Comparison of ENCODE assay signal across 8 mouse cellular contexts in genomic region chr10:62450280-62450640, GRCm38 (mm10). TPM values are rescaled to one million over a fixed set of nuclear protein-coding genes. Genes with fewer than 3 reads are reported as not detected.
DNase-seq lines count a peak whose midpoint lies in the region; ATAC-seq lines count a peak whose summit lies in the region.

No protein-coding gene starts in this region.

- peaks cover 17% of the 10 kb centered on the region; the same call in 1 of the 2 replicates for H3K36me3 ChIP-seq in lung, embryonic 15.5 days
- H3K36me3 ChIP-seq in embryonic facial prominence, embryonic 15.5 days = peaks cover 23% of the 10 kb centered on the region
- peaks cover 24% of the 10 kb centered on the region for H3K36me3 ChIP-seq in neural tube, embryonic 12.5 days

- H3K4me1 ChIP-seq in lung, embryonic 15.5 days = peaks cover 13% of the 10 kb centered on the region
- peaks cover 14% of the 10 kb centered on the region for H3K4me1 ChIP-seq in embryonic facial prominence, embryonic 15.5 days
- H3K4me1 ChIP-seq in neural tube, embryonic 12.5 days = peaks cover 13% of the 10 kb centered on the region; the same call in 1 of the 2 replicates

- 32% methylated on average over 18 of the region's 18 CpGs for WGBS in lung, embryonic 15.5 days
- 36% methylated on average over 18 of the region's 18 CpGs for WGBS in embryonic facial prominence, embryonic 15.5 days
- WGBS in large intestine, adult 2 months = 33% methylated on average over 18 of the region's 18 CpGs
- WGBS in neural tube, embryonic 12.5 days = 40% methylated on average over 18 of the region's 18 CpGs

- H3K27ac ChIP-seq in lung, embryonic 15.5 days = 0 out of 2 replicates have a peak overlapping the region, but pooled peaks have one; percentile 85
- peak overlapping the region; percentile 95 for H3K27ac ChIP-seq in embryonic facial prominence, embryonic 15.5 days (replicated peaks)
- H3K27ac ChIP-seq in neural tube, embryonic 12.5 days = no peak overlapping the region

- peak overlapping the region; percentile 86 for H3K4me3 ChIP-seq in lung, embryonic 15.5 days
- peak overlapping the region; percentile 100 for H3K4me3 ChIP-seq in embryonic facial prominence, embryonic 15.5 days (replicated peaks)
- H3K4me3 ChIP-seq in neural tube, embryonic 12.5 days = peak overlapping the region; percentile 96

- H3K9me3 ChIP-seq in lung, embryonic 15.5 days = no peaks in the 10 kb centered on the region
- no peaks in the 10 kb centered on the region for H3K9me3 ChIP-seq in embryonic facial prominence, embryonic 15.5 days (replicated peaks)
- no peaks in the 10 kb centered on the region for H3K9me3 ChIP-seq in neural tube, embryonic 12.5 days

- no peaks in the 10 kb centered on the region for H3K27me3 ChIP-seq in lung, embryonic 15.5 days
- no peaks in the 10 kb centered on the region for H3K27me3 ChIP-seq in embryonic facial prominence, embryonic 15.5 days
- no peaks in the 10 kb centered on the region for H3K27me3 ChIP-seq in neural tube, embryonic 12.5 days (replicated peaks)

- DNase-seq in lung, postnatal 10 days = no peak
- peak; percentile 6 for DNase-seq in large intestine, adult 2 months (ENCODE audit: low read depth, low spot score)
- DNase-seq in adrenal gland, postnatal 4 days (ENCODE audit: low spot score in 2 of 2) = no peak
- no peak for DNase-seq in layer of hippocampus, adult 18-20 months (ENCODE audit: low spot score in 2 of 2)
- no peak for DNase-seq in B cell, adult 2 months

- no peak; the same call in 1 of the 2 replicates for ATAC-seq in lung, embryonic 15.5 days (ENCODE audit: borderline replicate concordance, extremely low read depth, low FRiP score, low TSS enrichment)
- no peak for ATAC-seq in embryonic facial prominence, embryonic 15.5 days (ENCODE audit: insufficient number of reproducible peaks, low FRiP score, low TSS enrichment, low read depth)
- ATAC-seq in neural tube, embryonic 12.5 days (ENCODE audit: low FRiP score, low read depth) = no peak; the same call in 1 of the 2 replicates

- H3K9ac ChIP-seq in lung, embryonic 15.5 days = peak overlapping the region; percentile 94
- H3K9ac ChIP-seq in embryonic facial prominence, embryonic 15.5 days = peak overlapping the region; percentile 98
- peak overlapping the region; percentile 92 for H3K9ac ChIP-seq in neural tube, embryonic 12.5 days

- H3K4me2 ChIP-seq in lung, embryonic 15.5 days = peak overlapping the region; percentile 67
- peak overlapping the region; percentile 68 for H3K4me2 ChIP-seq in embryonic facial prominence, embryonic 15.5 days (replicated peaks)
- H3K4me2 ChIP-seq in neural tube, embryonic 12.5 days (replicated peaks) = peak overlapping the region; percentile 73

RNA-seq across cellular contexts. Expression of gene Supv3l1, which starts 0.7 kb away (rescaled TPM):
- 26.0 and 27.0 TPM in 2 replicates for polyA plus RNA-seq in lung, embryonic 15.5 days (2015; fragmentation: Nextera tagmentation; extraction: Ambion mirVana)
- polyA plus RNA-seq in embryonic facial prominence, embryonic 15.5 days (2015; fragmentation: Nextera tagmentation; extraction: Ambion mirVana) = 22.5 and 24.0 TPM in 2 replicates
- 18.4 and 22.0 TPM in 2 replicates for polyA plus RNA-seq in large intestine, adult 2 months (2012; rRNA removed)
- 25.0 and 27.0 TPM in 2 replicates for polyA plus RNA-seq in neural tube, embryonic 12.5 days (2016; fragmentation: Nextera tagmentation; extraction: Ambion mirVana)
- total RNA-seq in adrenal gland, postnatal 4 days (2021) = 10 to 100 TPM; 31.5 to 36.5 TPM
- 10 to 100 TPM; 21.6 to 22.3 TPM for total RNA-seq in layer of hippocampus, adult 18-20 months (2021)

RNA-seq across cellular contexts. Expression of gene 4930507D05Rik, which starts 1.0 kb away (rescaled TPM):
- 0.46 and 0.55 TPM in 2 replicates for polyA plus RNA-seq in lung, embryonic 15.5 days (2015; fragmentation: Nextera tagmentation; extraction: Ambion mirVana)
- polyA plus RNA-seq in embryonic facial prominence, embryonic 15.5 days (2015; fragmentation: Nextera tagmentation; extraction: Ambion mirVana) = 0.41 and 0.68 TPM in 2 replicates
- polyA plus RNA-seq in large intestine, adult 2 months (2012; rRNA removed) = 0.06 TPM in 1 of 2 replicates, not detected in the other
- polyA plus RNA-seq in neural tube, embryonic 12.5 days (2016; fragmentation: Nextera tagmentation; extraction: Ambion mirVana) = 0.81 and 1.5 TPM in 2 replicates
- under 1 TPM; 0.48 to 0.78 TPM for total RNA-seq in adrenal gland, postnatal 4 days (2021)
- total RNA-seq in layer of hippocampus, adult 18-20 months (2021) = 1 to 10 TPM in 1 of 2 experiments, under 1 TPM in 1; 0.94 to 1.1 TPM

RNA-seq across cellular contexts. Expression of gene Hkdc1, which starts 28.0 kb away (rescaled TPM):
- 2.8 and 3.3 TPM in 2 replicates for polyA plus RNA-seq in lung, embryonic 15.5 days (2015; fragmentation: Nextera tagmentation; extraction: Ambion mirVana)
- 0.26 and 0.59 TPM in 2 replicates for polyA plus RNA-seq in embryonic facial prominence, embryonic 15.5 days (2015; fragmentation: Nextera tagmentation; extraction: Ambion mirVana)
- 60.3 and 131 TPM in 2 replicates for polyA plus RNA-seq in large intestine, adult 2 months (2012; rRNA removed)
- 0.17 and 0.47 TPM in 2 replicates for polyA plus RNA-seq in neural tube, embryonic 12.5 days (2016; fragmentation: Nextera tagmentation; extraction: Ambion mirVana)
- 1 to 10 TPM in 1 of 2 experiments, not detected in 1; 1.4 TPM for total RNA-seq in adrenal gland, postnatal 4 days (2021)
- 1 to 10 TPM; 2.7 to 4.3 TPM for total RNA-seq in layer of hippocampus, adult 18-20 months (2021)

RNA-seq across cellular contexts. Expression of gene Vps26a, which starts 36.3 kb away (rescaled TPM):
- 77.6 and 79.0 TPM in 2 replicates for polyA plus RNA-seq in lung, embryonic 15.5 days (2015; fragmentation: Nextera tagmentation; extraction: Ambion mirVana)
- 69.6 and 73.0 TPM in 2 replicates for polyA plus RNA-seq in embryonic facial prominence, embryonic 15.5 days (2015; fragmentation: Nextera tagmentation; extraction: Ambion mirVana)
- 12.2 and 13.0 TPM in 2 replicates for polyA plus RNA-seq in large intestine, adult 2 months (2012; rRNA removed)
- 77.1 and 81.8 TPM in 2 replicates for polyA plus RNA-seq in neural tube, embryonic 12.5 days (2016; fragmentation: Nextera tagmentation; extraction: Ambion mirVana)
- total RNA-seq in adrenal gland, postnatal 4 days (2021) = 10 to 100 TPM; 45.3 to 48.7 TPM
- total RNA-seq in layer of hippocampus, adult 18-20 months (2021) = 10 to 100 TPM; 47.0 to 50.4 TPM

Comparison
In these comparisons a context has a peak if more than half of its experiments do, and no peak if none do; other contexts are left out.
1. RNA of gene Hkdc1, which starts 28.0 kb away (polyA plus RNA-seq): 60.3 to 131 TPM in large intestine, adult 2 months; 2.8 to 3.3 TPM in lung, embryonic 15.5 days, 0.26 to 0.59 TPM in embryonic facial prominence, embryonic 15.5 days and 0.17 to 0.47 TPM in neural tube, embryonic 12.5 days; every median in the first group is over 10 times any median in the second.
2. Peak in every context shown above with its lines, with median percentiles within 50 percentile points of each other: H3K4me2 ChIP-seq, H3K4me3 ChIP-seq and H3K9ac ChIP-seq.